Mouse (Mus musculus) small intestine, adult 2 months (tissue): ENCODE data around the gene Zmynd8.

Source experiments
- CTCF ChIP-seq: fragments of 200-500 bp; IDR thresholded peaks from 2 replicates; pipeline ENCODE4 v1.5.1; 2012; ENCODE audit warnings: low read depth, mild to moderate bottlenecking, control low read depth, inconsistent platforms, low read length, moderate library complexity, mixed read lengths; ENCODE audit not compliant: insufficient replicate concordance, insufficient read length; ENCODE audit errors: extremely low read depth
- POLR2A ChIP-seq: fragments of 200-500 bp; IDR thresholded peaks from 2 replicates; pipeline ENCODE4 v1.6.1; 2012; ENCODE audit warnings: low read depth, mild to moderate bottlenecking, control low read depth, inconsistent platforms, low read length, moderate library complexity

DNA sequence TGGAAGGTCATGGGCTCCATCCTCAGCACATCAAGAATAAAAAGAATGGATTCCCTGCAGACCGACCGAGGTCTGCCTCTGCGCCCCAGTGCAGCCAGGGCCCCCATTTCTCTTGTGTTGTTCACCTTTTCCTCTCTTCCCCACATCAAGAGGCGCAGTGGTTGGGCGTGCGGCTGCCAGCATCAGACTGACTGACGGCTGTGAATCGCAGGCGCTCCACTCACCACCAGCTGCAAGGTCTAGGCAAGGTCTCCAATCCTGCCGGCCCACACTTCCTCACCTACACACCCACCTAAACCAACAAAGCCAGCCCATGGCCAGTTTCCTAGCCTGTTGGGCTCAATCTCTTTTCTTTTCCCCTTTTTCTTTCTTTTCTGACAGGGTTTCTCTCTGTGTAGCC lies 8.4 kb downstream of the Zmynd8 start:
- TF ChIP-seq CTCF (no peak), POLR2A (no peak)
